Mouse (Mus musculus) lung, postnatal 25 days (tissue): ENCODE results near the gene Nup50.

Experiments used
- DNase-seq: peaks from one replicate; pipeline ENCODE4 v3.0.0; 2022; ENCODE audit warnings: low spot score

Nup50 gene

GRCm38 (mm10) chr15:84989771-84990170 is 66.6 kb downstream of the Nup50 start:
- no peak for DNase-seq
